ENCODE assay signal across 9 mouse cellular contexts in the genomic region with DNA sequence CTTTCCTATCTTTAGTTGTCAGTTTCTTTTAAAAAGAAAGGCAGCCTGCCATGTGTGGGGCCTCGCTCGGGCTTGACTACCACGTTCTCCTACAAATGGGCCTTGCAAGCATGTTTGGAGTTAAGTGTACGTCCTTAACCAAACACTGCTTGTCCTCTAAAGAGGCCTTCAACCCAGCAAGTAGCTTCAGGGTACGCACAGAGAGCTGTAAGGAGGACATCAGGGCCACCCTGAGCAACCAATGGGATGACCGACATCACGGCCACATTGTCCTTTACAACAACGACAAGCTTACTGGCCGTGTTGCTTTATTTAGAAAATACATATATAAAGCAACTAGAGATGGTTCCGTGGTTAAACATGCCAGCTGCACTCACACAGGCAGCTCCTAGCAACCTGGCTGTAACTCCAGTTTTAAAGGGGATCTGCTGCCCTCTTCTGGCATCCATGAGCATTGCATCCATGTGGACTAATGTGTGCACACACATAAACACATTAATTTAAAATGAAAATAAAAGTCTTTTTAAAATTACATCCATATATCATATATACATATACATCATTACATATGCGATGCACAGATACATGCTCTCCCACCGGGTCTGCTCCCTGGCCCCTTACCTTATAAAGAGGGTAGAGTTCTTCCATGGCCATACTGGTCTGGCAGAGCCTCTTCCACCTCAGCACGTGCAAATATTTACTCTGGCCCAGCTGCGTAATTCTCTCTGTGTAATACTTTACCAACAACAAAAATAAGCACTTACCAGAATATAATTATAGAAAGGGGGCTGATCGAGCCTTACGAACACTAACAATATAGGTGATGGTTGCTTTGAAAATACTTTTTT. TPM values are rescaled to one million over a fixed set of nuclear protein-coding genes. Genes with fewer than 3 reads are reported as not detected.
A peak's percentile ranks its signal among the peaks of the same experiment; 100 is the strongest.
DNase-seq lines count a peak whose midpoint lies in the region; ATAC-seq and TF ChIP-seq lines count a peak whose summit lies in the region.
"Had no signal": no experiment of that assay in that cellular context is flagged by ENCODE, and none has a peak within 500 bp of the region (broad histone marks: within the 10 kb centered on the region; RNA-seq: fewer than 3 reads in every experiment).

No protein-coding gene starts in this region.

- no peak overlapping the region for H3K4me3 ChIP-seq in kidney, postnatal 0 days (replicated peaks; ENCODE audit: low read depth, low read length)
- H3K4me3 ChIP-seq in liver, adult 2 months (ENCODE audit: insufficient read depth, low read depth, low read length): no peak overlapping the region
- H3K4me3 ChIP-seq in stomach, embryonic 16.5 days (replicated peaks; ENCODE audit: low read length): no peak overlapping the region
- H3K4me3 ChIP-seq: embryonic facial prominence, embryonic 12.5 days had no signal

- H3K27ac ChIP-seq in kidney, postnatal 0 days: no peak overlapping the region
- no peak overlapping the region for H3K27ac ChIP-seq in liver, adult 2 months (replicated peaks; ENCODE audit: insufficient read depth, low read depth, low read length)
- no peak overlapping the region for H3K27ac ChIP-seq in stomach, embryonic 16.5 days (ENCODE audit: low read length)
- H3K27ac ChIP-seq: embryonic facial prominence, embryonic 12.5 days had no signal

- no peaks in the 10 kb centered on the region for H3K9me3 ChIP-seq in kidney, postnatal 0 days (replicated peaks; ENCODE audit: low read length)
- 0 out of 2 replicates have a peak, but pooled peaks cover 5% of the 10 kb centered on the region for H3K9me3 ChIP-seq in stomach, embryonic 16.5 days (replicated peaks; ENCODE audit: control insufficient read depth, low read length)

- H3K4me1 ChIP-seq in kidney, postnatal 0 days (replicated peaks; ENCODE audit: insufficient read depth, low read length): no peaks in the 10 kb centered on the region
- peaks cover 1% of the 10 kb centered on the region for H3K4me1 ChIP-seq in liver, adult 2 months (ENCODE audit: control insufficient read depth, insufficient read depth, low read length)
- peaks cover 6% of the 10 kb centered on the region; the same call in 1 of the 2 replicates for H3K4me1 ChIP-seq in stomach, embryonic 16.5 days (ENCODE audit: control insufficient read depth, insufficient read depth, low read length)

- no peaks in the 10 kb centered on the region for H3K27me3 ChIP-seq in kidney, postnatal 0 days (ENCODE audit: insufficient read depth, low read length)
- no peaks in the 10 kb centered on the region for H3K27me3 ChIP-seq in liver, adult 2 months (ENCODE audit: control insufficient read depth, insufficient read depth, low read length)
- no peaks in the 10 kb centered on the region for H3K27me3 ChIP-seq in stomach, embryonic 16.5 days (ENCODE audit: control insufficient read depth, insufficient read depth, low read length)

- H3K9ac ChIP-seq in kidney, postnatal 0 days (ENCODE audit: low read depth, low read length): no peak overlapping the region
- H3K9ac ChIP-seq in liver, adult 2 months (ENCODE audit: low read depth, low read length): no peak overlapping the region
- H3K9ac ChIP-seq in stomach, embryonic 16.5 days (ENCODE audit: low read length): no peak overlapping the region
- H3K9ac ChIP-seq: embryonic facial prominence, embryonic 12.5 days had no signal

- TF ChIP-seq POLR2A in liver, adult 2 months (IDR thresholded peaks at IDR 0.05; ENCODE audit: extremely low read depth, insufficient read depth, low read length): no peak

- H3K79me2 ChIP-seq in liver, adult 2 months (ENCODE audit: control insufficient read depth, insufficient read depth, low read length): no peaks in the 10 kb centered on the region

- peak; percentile 86 for DNase-seq in 416B (ENCODE audit: low read depth)
- peak; percentile 60 for DNase-seq in adrenal gland, adult 8-10 months
- DNase-seq in embryo, embryonic 11.5 days (ENCODE audit: low read depth, low spot score): peak; percentile 74
- DNase-seq in kidney, postnatal 0 days (ENCODE audit: low spot score): peak; percentile 91
- DNase-seq in liver, adult 2 months (ENCODE audit: extremely low read depth, low read depth, low spot score): peak; percentile 73
- peak; percentile 88 for DNase-seq in neural tube, embryonic 10.5 days (ENCODE audit: extremely low spot score, low spot score)

- TF ChIP-seq CTCF in kidney, postnatal 0 days (IDR thresholded peaks at IDR 0.05; ENCODE audit: low read depth): peak; percentile 96
- TF ChIP-seq CTCF in liver, adult 2 months (IDR thresholded peaks at IDR 0.05; ENCODE audit: low read depth, low read length): peak; percentile 72

- 42% methylated on average over 16 of the region's 16 CpGs for WGBS in kidney, postnatal 0 days
- WGBS in liver, adult 2 months: 34% methylated on average over 16 of the region's 16 CpGs
- 25% methylated on average over 16 of the region's 16 CpGs for WGBS in stomach, embryonic 16.5 days

- ATAC-seq in granulocyte monocyte progenitor cell, adult 5-6 weeks (replicated peaks; ENCODE audit: poor library complexity, severe bottlenecking): peak; percentile 64
- ATAC-seq in kidney, postnatal 0 days (replicated peaks; ENCODE audit: low FRiP score, low read depth): no peak
- ATAC-seq in stomach, embryonic 16.5 days (ENCODE audit: insufficient read depth, low FRiP score): peak; percentile 35; the same call in 1 of the 2 replicates

- no peaks in the 10 kb centered on the region for H3K36me3 ChIP-seq in kidney, postnatal 0 days (ENCODE audit: insufficient read depth, low read length)
- no peaks in the 10 kb centered on the region for H3K36me3 ChIP-seq in liver, adult 2 months (ENCODE audit: control insufficient read depth, insufficient read depth, low read length)
- no peaks in the 10 kb centered on the region for H3K36me3 ChIP-seq in stomach, embryonic 16.5 days (ENCODE audit: control insufficient read depth, insufficient read depth, low read length)
- H3K36me3 ChIP-seq: embryonic facial prominence, embryonic 12.5 days had no signal

- H3K4me2 ChIP-seq in kidney, postnatal 0 days (ENCODE audit: low read length): no peak overlapping the region
- H3K4me2 ChIP-seq in stomach, embryonic 16.5 days (ENCODE audit: low read depth, low read length): no peak overlapping the region
- H3K4me2 ChIP-seq: embryonic facial prominence, embryonic 12.5 days had no signal

RNA-seq across cellular contexts. Expression of a gene that starts 33.7 kb away (rescaled TPM):
- total RNA-seq in adrenal gland, adult 8-10 months (2022): 1 to 10 TPM in 1 of 4 experiments, under 1 TPM in 3; 0.35 to 1.4 (median 0.58) TPM
- 9.7 TPM in 1 of 2 replicates, not detected in the other for total RNA-seq in granulocyte monocyte progenitor cell, adult 5-6 weeks (2014; fragmentation: Nextera tagmentation)
- total RNA-seq in granulocyte monocyte progenitor cell, adult 5-6 weeks (2017): 0.05 and 0.56 TPM in 2 replicates
- 0.68 and 1.0 TPM in 2 replicates for polyA plus RNA-seq in kidney, postnatal 0 days (2015; fragmentation: Nextera tagmentation; extraction: Ambion mirVana)
- total RNA-seq in liver, adult 2 months (2014; rRNA removed): 7.9 and 10.3 TPM in 2 replicates
- polyA plus RNA-seq in liver, adult 2 months (2012; rRNA removed): 6.0 and 7.1 TPM in 2 replicates
- polyA plus RNA-seq in stomach, embryonic 16.5 days (2015; fragmentation: Nextera tagmentation; extraction: Ambion mirVana): 0.90 and 1.0 TPM in 2 replicates
